Mouse (Mus musculus) ES-CJ7 (cell line): ENCODE measurements around the gene Prr5l.

Experiments
- DNase-seq: peaks from one replicate; pipeline ENCODE4 v3.0.0; 2011; ENCODE audit warnings: low read depth, low spot score

The Prr5l gene

GRCm38 (mm10) chr2:101822785-101823184, 60.0 kb downstream of the Prr5l start:
- DNase-seq, result no peak

DNA sequence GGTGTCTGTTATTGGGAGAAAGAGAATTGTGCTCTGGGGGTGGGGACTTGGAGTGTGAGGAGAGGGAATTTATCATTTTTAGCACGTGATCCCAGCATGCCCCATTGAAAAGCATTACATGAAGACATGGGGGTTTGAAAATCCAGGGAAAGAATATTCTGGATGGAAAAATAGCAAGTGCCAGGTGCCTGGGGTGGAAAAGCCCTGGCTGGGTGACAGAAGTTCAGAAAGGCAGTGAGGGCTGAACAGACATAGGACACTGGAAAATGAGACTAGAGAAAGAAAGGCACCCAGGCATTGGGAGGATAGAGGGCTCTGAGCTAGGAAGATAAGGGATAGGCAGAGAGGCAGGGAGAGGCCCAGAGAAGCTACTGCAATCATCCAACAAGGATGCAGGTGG, 62.0 kb downstream of the Prr5l start:
- DNase-seq, result no peak

- no peak for DNase-seq
These were observed 63.7 kb downstream of the Prr5l start for GRCm38 (mm10) chr2:101818986-101819764.

GRCm38 (mm10) chr2:101816646-101817308, 66.0 kb downstream of the Prr5l start:
- DNase-seq, result no peak

GRCm38 (mm10) chr2:101815250-101815934, 67.4 kb downstream of the Prr5l start:
- DNase-seq, result peak; percentile 61

DNA sequence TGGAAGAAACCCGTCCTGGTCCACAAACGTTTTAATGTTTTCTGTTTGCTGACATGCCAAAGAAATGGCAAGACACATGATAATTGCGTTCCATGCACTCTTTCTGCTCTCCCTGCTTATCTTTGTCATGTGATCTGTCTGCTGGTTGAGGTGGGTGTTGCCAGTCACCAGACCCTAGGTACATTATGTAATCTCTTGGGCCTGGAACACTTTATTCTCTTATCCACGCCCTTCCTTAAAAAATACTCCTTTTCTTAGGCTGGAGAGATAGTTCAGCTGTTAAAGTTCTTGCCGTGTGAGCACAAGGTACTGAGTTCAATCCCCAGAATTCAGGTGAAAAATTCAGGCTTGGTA, 68.6 kb downstream of the Prr5l start:
- no peak for DNase-seq

- DNase-seq, result no peak
These were observed 69.1 kb downstream of the Prr5l start for GRCm38 (mm10) chr2:101813581-101814271.

DNA sequence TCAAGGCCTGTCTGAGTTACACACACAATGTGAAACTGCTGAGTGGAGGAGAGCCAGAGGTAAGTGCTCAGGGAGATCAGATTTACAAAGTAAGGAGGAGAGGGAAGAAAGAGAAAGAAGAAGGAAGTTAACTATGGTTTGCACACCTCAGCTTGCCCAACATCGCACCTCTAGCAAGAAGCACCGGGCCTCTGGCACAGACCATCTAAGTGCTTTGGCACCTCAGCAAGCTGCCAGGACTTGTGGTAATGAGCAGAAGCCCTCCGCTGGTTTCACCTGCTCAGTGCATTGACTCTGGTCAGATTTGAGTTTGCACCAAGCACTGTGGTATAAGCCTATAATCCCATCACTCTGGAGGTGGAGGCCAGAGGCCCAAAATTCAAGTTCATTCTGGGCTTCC, 70.9 kb downstream of the Prr5l start:
- no peak for DNase-seq

DNA sequence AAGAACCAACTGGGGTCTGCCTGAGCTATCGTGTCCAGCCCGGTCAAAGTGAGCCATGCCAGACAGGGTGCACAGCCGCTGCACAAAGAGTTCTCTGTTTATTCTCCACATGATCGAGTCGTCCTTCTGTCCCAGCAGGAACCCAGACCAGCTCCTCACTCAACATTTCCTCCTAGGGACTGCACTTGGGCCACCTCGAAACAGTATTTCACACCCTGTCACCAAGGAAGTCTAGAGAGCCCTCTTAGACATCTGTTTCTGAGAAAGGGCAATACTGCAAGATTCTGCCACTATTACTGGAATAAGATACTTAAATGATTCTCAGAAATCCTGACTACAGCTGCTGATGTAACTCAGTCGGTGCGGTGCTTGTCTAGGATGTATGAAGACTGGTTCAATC, 72.1 kb downstream of the Prr5l start:
- no peak for DNase-seq

DNA sequence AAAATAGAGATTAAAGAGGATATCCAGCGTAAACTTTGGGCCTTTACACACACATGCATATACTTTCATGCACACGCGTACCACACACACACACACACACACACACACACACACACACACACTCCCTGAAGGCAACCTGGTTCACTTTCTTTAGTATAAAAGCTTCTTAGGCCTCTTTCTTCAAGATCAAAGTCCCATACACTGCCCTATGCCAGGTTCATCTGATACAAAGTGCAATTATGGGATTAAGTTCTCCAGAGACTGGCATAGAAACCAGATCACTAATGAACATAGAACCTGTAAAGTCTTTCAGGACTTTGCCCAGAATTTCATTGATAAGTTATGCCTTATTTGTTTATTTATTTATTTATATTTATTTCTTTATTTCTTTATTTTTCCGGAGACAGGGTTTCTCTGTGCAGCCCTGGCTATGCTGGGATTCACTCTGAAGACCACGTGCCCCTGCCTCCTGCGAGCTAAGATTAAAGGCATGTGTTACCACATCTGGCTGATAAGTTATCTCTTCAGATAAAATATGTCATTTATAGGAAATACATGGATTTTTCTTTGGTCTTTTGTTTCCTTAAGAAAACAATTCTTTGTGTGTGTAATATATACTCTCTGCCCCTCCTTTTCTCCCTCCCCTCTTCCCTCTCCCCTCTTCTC, 73.1 kb downstream of the Prr5l start:
- DNase-seq, result no peak

GRCm38 (mm10) chr2:101807756-101808155, 75.1 kb downstream of the Prr5l start:
- no peak for DNase-seq

GRCm38 (mm10) chr2:101802240-101802639, 80.6 kb downstream of the Prr5l start:
- DNase-seq, result no peak

DNA sequence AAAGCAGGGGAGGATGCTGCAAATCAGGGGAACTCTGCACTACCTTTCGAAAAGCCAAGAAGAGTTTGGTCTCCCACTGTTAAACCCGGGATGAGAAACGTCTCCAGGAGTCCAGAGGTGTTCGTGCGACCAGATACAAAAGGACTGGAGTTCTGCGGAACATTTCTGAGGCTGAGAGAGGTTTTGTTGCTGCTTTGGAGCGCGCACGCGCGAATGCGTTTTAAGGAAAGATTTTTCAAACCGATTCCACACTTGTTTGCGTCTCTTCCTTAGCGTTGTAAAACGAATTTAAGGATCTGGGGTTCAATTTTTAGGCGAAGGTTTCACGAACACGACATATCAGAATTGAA, 85.0 kb downstream of the Prr5l start:
- DNase-seq, result peak; percentile 32

- peak; percentile 58 for DNase-seq
These were observed 85.5 kb downstream of the Prr5l start for GRCm38 (mm10) chr2:101797166-101797900.

GRCm38 (mm10) chr2:101796287-101797115, 86.3 kb downstream of the Prr5l start:
- peak; percentile 84 for DNase-seq

GRCm38 (mm10) chr2:101792130-101792529, 90.7 kb downstream of the Prr5l start:
- no peak for DNase-seq

DNA sequence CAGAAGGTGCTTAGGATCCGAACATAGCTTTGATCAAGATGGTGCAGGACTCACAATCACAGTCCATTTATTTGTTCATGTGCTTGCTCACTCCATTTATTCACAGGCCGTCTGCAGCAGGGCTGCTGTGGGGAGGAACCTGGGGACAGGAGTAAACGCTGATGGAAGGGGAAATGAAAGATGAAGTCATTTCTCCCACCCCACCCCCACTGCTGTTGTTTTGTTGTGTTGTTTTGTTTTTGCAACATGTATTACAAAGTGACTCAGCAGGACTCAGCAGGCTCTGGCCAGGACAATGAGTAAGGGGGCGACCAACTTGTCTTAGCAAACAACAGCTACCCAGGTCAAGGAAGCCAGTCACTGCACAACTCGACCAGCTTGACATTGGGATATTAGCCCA, 99.6 kb downstream of the Prr5l start:
- no peak for DNase-seq

DNA sequence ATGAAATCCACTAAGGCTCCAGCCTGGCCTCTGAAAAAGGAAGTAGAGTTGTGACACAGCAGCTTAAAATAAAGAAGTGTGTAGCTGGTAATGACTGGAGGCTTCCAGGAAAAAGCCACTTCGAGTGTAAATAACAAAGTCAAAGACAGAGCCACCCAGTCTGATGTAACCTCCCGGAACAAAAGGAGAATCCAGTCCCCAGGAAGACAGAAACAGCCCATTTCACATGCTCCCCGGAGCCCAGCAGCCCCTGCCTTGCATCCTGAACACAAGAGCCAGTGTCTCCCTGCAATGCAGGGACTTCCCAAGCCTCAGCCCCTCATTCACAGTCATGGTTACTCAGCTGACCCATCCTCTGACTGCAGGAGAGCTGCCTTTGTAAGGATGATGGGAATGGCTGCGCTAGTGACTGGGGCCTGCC, 101.5 kb downstream of the Prr5l start:
- DNase-seq, result no peak

DNA sequence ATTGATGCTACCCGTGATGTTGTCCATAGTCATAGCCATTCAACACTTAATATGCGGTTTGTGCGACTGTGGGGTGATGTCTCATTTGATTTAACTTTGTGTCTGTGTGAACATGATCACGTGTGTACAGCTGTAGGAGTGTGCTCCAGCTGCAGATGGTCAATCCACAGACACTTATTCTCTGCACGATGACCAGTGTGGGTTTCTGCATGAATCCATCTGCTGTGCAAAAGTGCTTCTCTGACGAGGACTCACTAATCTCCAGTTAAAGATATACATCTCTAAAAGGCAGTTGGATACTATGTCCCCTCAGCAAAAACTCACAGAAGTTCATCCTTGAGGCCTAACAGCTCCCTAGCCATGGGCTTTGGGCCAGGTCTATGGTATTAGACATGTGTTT, 104.7 kb downstream of the Prr5l start:
- DNase-seq, result no peak

DNA sequence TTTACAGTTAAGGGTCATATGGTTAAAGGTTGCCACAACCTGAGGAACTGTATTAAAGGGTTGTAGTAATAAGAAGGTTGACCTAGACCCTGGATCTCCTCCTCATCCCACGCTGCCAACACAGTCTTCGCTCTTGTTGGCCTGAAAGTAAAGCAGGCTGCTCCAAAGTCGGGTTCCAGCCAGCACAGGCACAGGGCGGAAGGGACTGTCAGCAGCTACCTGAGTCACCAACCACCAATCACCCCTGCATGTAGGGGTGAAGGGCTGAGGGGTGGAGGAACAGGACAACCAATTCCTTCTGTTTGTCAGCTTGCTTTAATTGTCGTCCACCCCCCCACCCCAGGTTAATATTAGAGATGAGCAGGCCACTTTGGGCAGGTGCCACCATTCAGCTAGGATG, 119.3 kb downstream of the Prr5l start:
- DNase-seq, result no peak
